Mouse (Mus musculus) gastrocnemius, adult 2 months (tissue): ENCODE data around the gene Prss41. TPM values are rescaled to one million over a fixed set of nuclear protein-coding genes. Genes with fewer than 3 reads are reported as not detected.

Source experiments
- DNase-seq: peaks from one replicate; pipeline ENCODE4 v3.0.0; 2022
- H3K27ac ChIP-seq: fragments of 200-600 bp; 2 replicates; pipeline ENCODE4 v1.8.1; 2022; ENCODE audit warnings: mild to moderate bottlenecking
- H3K4me3 ChIP-seq: fragments of 200-600 bp; 2 replicates; pipeline ENCODE4 v1.8.1; 2022; ENCODE audit warnings: mild to moderate bottlenecking, moderate library complexity
- CTCF ChIP-seq: fragments of 200-600 bp; IDR thresholded peaks from 2 replicates; pipeline ENCODE4 v1.8.1; 2022; ENCODE audit warnings: antibody characterized with exemption, mild to moderate bottlenecking, moderate library complexity
- intact Hi-C: fragments of 180-260 bp; cut with DNase I; formaldehyde crosslinking; loops from one replicate; pipeline ENCODE4 v1.15.1; 2025
- microRNA-seq: library from miRNA; unstranded; fragments of <30 nt; microRNA quantifications from one replicate; pipeline ENCODE4 v1.2.0, GENCODE M21; 2021
- total RNA-seq, 2 experiments: library from RNA; stranded (reverse); gene quantifications; 2 replicates each; pipeline ENCODE4 v1.2.3; 2021

Prss41 gene
- total RNA-seq, 2 experiments from 2014 or later: not detected

DNA sequence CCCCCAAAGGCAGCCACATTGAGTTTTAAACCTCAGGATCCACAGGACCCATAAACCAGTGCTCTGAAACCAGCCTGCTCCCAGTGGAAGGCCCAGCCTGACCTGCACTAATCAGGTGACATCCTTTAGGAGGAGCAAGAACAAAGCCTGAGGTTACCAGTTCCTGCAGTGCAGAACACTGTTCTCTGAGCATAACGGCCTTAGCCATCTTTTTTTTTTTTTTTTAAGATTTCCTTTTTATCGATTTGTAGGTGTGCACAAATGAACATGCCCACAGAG lies 53.0 kb downstream of the Prss41 start:
- intact Hi-C loops: loop anchor here (5.0 kb wide), 1 partner anchor 41 kb away; no protein-coding TSS in a partner anchor
- no peak for TF ChIP-seq CTCF
- H3K27ac ChIP-seq: peak overlapping the region; percentile 85
- peak overlapping the region; percentile 73 for H3K4me3 ChIP-seq
- DNase-seq: no peak

GRCm38 (mm10) chr17:23790269-23791078 lies 53.5 kb downstream of the Prss41 start, which contains the start of gene Srrm2:
Gene Srrm2, plus strand, starts transcription at chr17:23790532.
- TF ChIP-seq CTCF: no peak
- intact Hi-C loops: loop anchor here (5.0 kb wide), 1 partner anchor 42 kb away; no protein-coding TSS in a partner anchor
- Histone ChIP-seq H3K27ac (peak within 1 kb of the TSS; percentile 85), H3K4me3 (peak within 1 kb of the TSS; percentile 73)
- peak; percentile 71 for DNase-seq

DNA sequence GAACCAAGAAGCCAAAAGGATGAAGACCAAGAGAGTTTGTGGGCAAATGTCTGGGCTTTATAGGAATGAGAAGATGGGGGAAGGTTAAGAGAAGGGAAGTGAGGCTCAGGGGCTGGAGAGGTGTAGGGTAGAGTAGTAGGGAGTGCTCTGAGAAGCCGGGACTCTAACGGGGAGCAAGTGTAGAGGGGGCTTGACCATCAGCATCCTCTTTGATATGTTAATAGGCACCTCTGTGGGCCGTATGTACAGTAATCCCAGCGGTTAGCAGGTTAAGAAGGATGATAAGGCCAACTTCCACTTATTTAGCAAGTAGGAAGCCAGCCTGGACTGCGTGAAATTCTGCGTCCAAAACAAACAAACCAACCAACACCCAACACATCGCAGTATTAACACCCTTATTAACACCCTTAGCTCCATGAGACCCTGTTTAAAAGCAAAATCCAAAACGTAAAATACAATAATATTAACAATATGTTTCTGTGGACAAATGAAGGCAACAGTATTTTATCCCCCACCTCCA lies 54.2 kb downstream of the Prss41 start:
- no peak for DNase-seq
- intact Hi-C loops: loop anchor here (5.0 kb wide), 1 partner anchor 42 kb away; no protein-coding TSS in a partner anchor
- Histone ChIP-seq H3K4me3 (peak overlapping the region; percentile 73), H3K27ac (peak overlapping the region; percentile 85)
- no peak for TF ChIP-seq CTCF

DNA sequence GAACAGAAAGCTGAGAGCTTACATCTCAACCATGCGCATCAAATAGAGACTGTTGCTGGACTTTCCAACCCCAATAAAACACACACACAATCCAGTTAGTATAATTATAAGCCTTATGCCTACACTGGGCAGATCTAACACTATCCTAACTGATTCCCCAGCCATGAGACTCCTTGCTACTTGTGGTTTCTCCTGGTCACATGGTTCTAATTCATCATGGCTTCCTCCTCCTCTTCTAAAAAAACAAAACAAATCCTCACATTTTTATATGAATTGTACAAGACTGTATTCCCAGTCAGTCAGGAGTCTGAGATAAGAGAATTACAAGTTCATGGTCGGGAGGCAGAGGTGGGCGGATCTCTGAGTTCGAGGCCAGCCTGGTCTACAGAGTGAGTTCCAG lies 55.0 kb downstream of the Prss41 start:
- intact Hi-C loops: no loop called here
- TF ChIP-seq CTCF: no peak
- Histone ChIP-seq H3K27ac (no peak overlapping the region), H3K4me3 (no peak overlapping the region)
- no peak for DNase-seq

Small RNAs within 50 kb of the gene (microRNA-seq; reads per million reads assigned to microRNA genes)
- gene Mir5125: not detected

Other genes with a start within 250 kb of the Prss41 start
- 1 to 10 TPM; 1.5 to 2.1 TPM for gene Zfp13, start 244.7 kb downstream of the Prss41 start, total RNA-seq
- not detected for gene Zscan10, start 243.3 kb downstream of the Prss41 start, total RNA-seq
- gene Mmp25, start 198.9 kb downstream of the Prss41 start, total RNA-seq: under 1 TPM in 1 of 2 experiments, not detected in 1; 0.06 TPM
- not detected for gene Bicdl2, start 183.7 kb downstream of the Prss41 start, total RNA-seq
- gene Hcfc1r1, start 170.6 kb downstream of the Prss41 start, total RNA-seq: 100 to 1,000 TPM; 112 to 137 TPM
- 1 to 10 TPM; 6.3 to 8.8 TPM for gene Thoc6, start 170.3 kb downstream of the Prss41 start, total RNA-seq
- 10 to 100 TPM; 19.5 to 27.5 TPM for gene Tnfrsf12a, start 166.7 kb downstream of the Prss41 start, total RNA-seq
- not detected for gene Cldn6, start 164.9 kb downstream of the Prss41 start, total RNA-seq
- under 1 TPM; 0.15 to 0.17 TPM for gene Cldn9, start 160.1 kb downstream of the Prss41 start, total RNA-seq
- not detected for gene 1520401A03Rik, start 121.4 kb downstream of the Prss41 start, total RNA-seq
- gene Pkmyt1, start 117.8 kb downstream of the Prss41 start, total RNA-seq: under 1 TPM; 0.53 to 0.64 TPM
- 1 to 10 TPM; 2.7 to 4.0 TPM for gene Paqr4, start 103.3 kb downstream of the Prss41 start, total RNA-seq
- gene Kremen2, start 98.3 kb downstream of the Prss41 start, total RNA-seq: not detected
- 10 to 100 TPM; 43.3 to 50.4 TPM for gene Flywch1, start 72.6 kb downstream of the Prss41 start, total RNA-seq
- gene Flywch2, start 58.1 kb downstream of the Prss41 start, total RNA-seq: under 1 TPM; 0.47 to 0.51 TPM
- gene Srrm2, start 53.6 kb downstream of the Prss41 start, total RNA-seq: 100 to 1,000 TPM; 178 to 227 TPM
- 100 to 1,000 TPM; 296 to 351 TPM for gene Elob, start 15.0 kb downstream of the Prss41 start, total RNA-seq
- not detected for gene Prss33, start 8.1 kb downstream of the Prss41 start, total RNA-seq
- gene Prss32, start 317 bp downstream of the Prss41 start, total RNA-seq: not detected
- gene Prss21, start 23.9 kb upstream of the Prss41 start, total RNA-seq: not detected
- not detected for gene Dcpp1, start 36.7 kb upstream of the Prss41 start, total RNA-seq
- gene Dcpp2, start 36.7 kb upstream of the Prss41 start, total RNA-seq: not detected
- not detected for gene Dcpp3, start 73.3 kb upstream of the Prss41 start, total RNA-seq
- gene Sbp, start 97.5 kb upstream of the Prss41 start, total RNA-seq: not detected
- gene Sbpl, start 111.1 kb upstream of the Prss41 start, total RNA-seq: not detected
- gene Prss30, start 136.4 kb upstream of the Prss41 start, total RNA-seq: not detected
- not detected for gene Prss22, start 153.9 kb upstream of the Prss41 start, total RNA-seq
- not detected for gene Prss27, start 194.0 kb upstream of the Prss41 start, total RNA-seq
- gene Kctd5, start 229.3 kb upstream of the Prss41 start, total RNA-seq: 10 to 100 TPM in 1 of 2 experiments, 1 to 10 TPM in 1; 6.9 to 10.4 TPM